Mouse (Mus musculus): ENCODE results near the gene Pkn1. TPM values are rescaled to one million over a fixed set of nuclear protein-coding genes. Genes with fewer than 3 reads are reported as not detected.

The Pkn1 gene
- polyA plus RNA-seq, 1 experiment from 2014 or later, result 37.0 TPM

- Histone ChIP-seq H3K9ac (ENCODE audit: low read depth, low read length) (peak overlapping the region; percentile 73), H3K4me2 (replicated peaks; ENCODE audit: low read depth) (peak overlapping the region; percentile 90), H3K27ac (ENCODE audit: low read depth, low read length) (peak overlapping the region; percentile 62; the same call in 1 of the 2 replicates), H3K27me3 (replicated peaks; ENCODE audit: control insufficient read depth, insufficient read depth, low read length) (no peaks in the 10 kb centered on the region), H3K4me1 (replicated peaks; ENCODE audit: control insufficient read depth, insufficient read depth, low read length) (no peaks in the 10 kb centered on the region), H3K36me3 (ENCODE audit: control insufficient read depth, insufficient read depth) (no peaks in the 10 kb centered on the region), H3K9me3 (ENCODE audit: control insufficient read depth) (no peaks in the 10 kb centered on the region), H3K4me3 (ENCODE audit: low read depth, low read length) (peak overlapping the region; percentile 98)
- ATAC-seq, result peak; percentile 14; the same call in 1 of the 2 replicates
- TF ChIP-seq CTCF (IDR thresholded peaks at IDR 0.05; ENCODE audit: low read depth), result 0 out of 2 replicates have a peak, but pooled peaks have one; percentile 2
- under 1% methylated on average over 45 of the region's 46 CpGs for WGBS
Observed at GRCm38 (mm10) chr8:83652744-83653661, 46.0 kb downstream of the Pkn1 start.

GRCm38 (mm10) chr8:83652030-83652743 lies 46.8 kb downstream of the Pkn1 start, which contains the start of gene Gipc1:
Gene Gipc1, plus strand, starts transcription at chr8:83652677.
- Histone ChIP-seq H3K4me1 (replicated peaks; ENCODE audit: control insufficient read depth, insufficient read depth, low read length) (no peaks in the 10 kb centered on the region), H3K27me3 (replicated peaks; ENCODE audit: control insufficient read depth, insufficient read depth, low read length) (no peaks in the 10 kb centered on the region), H3K4me2 (replicated peaks; ENCODE audit: low read depth) (peak within 1 kb of the TSS; percentile 90), H3K9ac (ENCODE audit: low read depth, low read length) (peak within 1 kb of the TSS; percentile 73), H3K27ac (ENCODE audit: low read depth, low read length) (peak within 1 kb of the TSS; percentile 62; the same call in 1 of the 2 replicates), H3K36me3 (ENCODE audit: control insufficient read depth, insufficient read depth) (no peaks in the 10 kb centered on the region), H3K9me3 (ENCODE audit: control insufficient read depth) (no peaks in the 10 kb centered on the region), H3K4me3 (ENCODE audit: low read depth, low read length) (peak within 1 kb of the TSS; percentile 98)
- 4% methylated on average over 50 of the region's 50 CpGs for whole genome bisulfite sequencing
- peak; percentile 98 for ATAC-seq
- no peak for TF ChIP-seq CTCF (IDR thresholded peaks at IDR 0.05; ENCODE audit: low read depth)

GRCm38 (mm10) chr8:83649699-83650098 lies 49.3 kb downstream of the Pkn1 start:
- Histone ChIP-seq H3K36me3 (ENCODE audit: control insufficient read depth, insufficient read depth) (no peaks in the 10 kb centered on the region), H3K4me1 (replicated peaks; ENCODE audit: control insufficient read depth, insufficient read depth, low read length) (no peaks in the 10 kb centered on the region), H3K27me3 (replicated peaks; ENCODE audit: control insufficient read depth, insufficient read depth, low read length) (no peaks in the 10 kb centered on the region), H3K9me3 (ENCODE audit: control insufficient read depth) (no peaks in the 10 kb centered on the region), H3K4me2 (replicated peaks; ENCODE audit: low read depth) (no peak overlapping the region), H3K27ac (ENCODE audit: low read depth, low read length) (no peak overlapping the region), H3K4me3 (ENCODE audit: low read depth, low read length) (no peak overlapping the region), H3K9ac (ENCODE audit: low read depth, low read length) (no peak overlapping the region)
- ATAC-seq, result no peak
- TF ChIP-seq CTCF (IDR thresholded peaks at IDR 0.05; ENCODE audit: low read depth), result no peak
- 95% methylated on average over 6 of the region's 6 CpGs for WGBS

GRCm38 (mm10) chr8:83648031-83648430 lies 50.9 kb downstream of the Pkn1 start:
- Histone ChIP-seq H3K9me3 (ENCODE audit: control insufficient read depth) (no peaks in the 10 kb centered on the region), H3K36me3 (ENCODE audit: control insufficient read depth, insufficient read depth) (no peaks in the 10 kb centered on the region), H3K27me3 (replicated peaks; ENCODE audit: control insufficient read depth, insufficient read depth, low read length) (no peaks in the 10 kb centered on the region), H3K9ac (ENCODE audit: low read depth, low read length) (no peak overlapping the region), H3K4me3 (ENCODE audit: low read depth, low read length) (no peak overlapping the region), H3K27ac (ENCODE audit: low read depth, low read length) (no peak overlapping the region), H3K4me1 (replicated peaks; ENCODE audit: control insufficient read depth, insufficient read depth, low read length) (no peaks in the 10 kb centered on the region), H3K4me2 (replicated peaks; ENCODE audit: low read depth) (no peak overlapping the region)
- TF ChIP-seq CTCF (IDR thresholded peaks at IDR 0.05; ENCODE audit: low read depth), result no peak
- no peak for ATAC-seq
- WGBS, result 96% methylated on average over 4 of the region's 4 CpGs

- no peaks in the 10 kb centered on the region for H3K36me3 ChIP-seq (ENCODE audit: control insufficient read depth, insufficient read depth)
- H3K4me2 ChIP-seq (replicated peaks; ENCODE audit: low read depth), result no peak overlapping the region
- no peak for ATAC-seq
- H3K9me3 ChIP-seq (ENCODE audit: control insufficient read depth), result no peaks in the 10 kb centered on the region
- H3K4me1 ChIP-seq (replicated peaks; ENCODE audit: control insufficient read depth, insufficient read depth, low read length), result no peaks in the 10 kb centered on the region
- no peaks in the 10 kb centered on the region for H3K27me3 ChIP-seq (replicated peaks; ENCODE audit: control insufficient read depth, insufficient read depth, low read length)
- H3K27ac ChIP-seq (ENCODE audit: low read depth, low read length), result no peak overlapping the region
- TF ChIP-seq CTCF (IDR thresholded peaks at IDR 0.05; ENCODE audit: low read depth), result no peak
- no peak overlapping the region for H3K4me3 ChIP-seq (ENCODE audit: low read depth, low read length)
- 97% methylated on average over 11 of the region's 11 CpGs for WGBS
- H3K9ac ChIP-seq (ENCODE audit: low read depth, low read length), result no peak overlapping the region
Observed at GRCm38 (mm10) chr8:83647511-83647910, 51.5 kb downstream of the Pkn1 start.

- TF ChIP-seq CTCF (IDR thresholded peaks at IDR 0.05; ENCODE audit: low read depth), result no peak
- Histone ChIP-seq H3K4me3 (ENCODE audit: low read depth, low read length) (no peak overlapping the region), H3K9me3 (ENCODE audit: control insufficient read depth) (no peaks in the 10 kb centered on the region), H3K27me3 (replicated peaks; ENCODE audit: control insufficient read depth, insufficient read depth, low read length) (no peaks in the 10 kb centered on the region), H3K4me2 (replicated peaks; ENCODE audit: low read depth) (no peak overlapping the region), H3K9ac (ENCODE audit: low read depth, low read length) (no peak overlapping the region), H3K4me1 (replicated peaks; ENCODE audit: control insufficient read depth, insufficient read depth, low read length) (no peaks in the 10 kb centered on the region), H3K27ac (ENCODE audit: low read depth, low read length) (no peak overlapping the region), H3K36me3 (ENCODE audit: control insufficient read depth, insufficient read depth) (no peaks in the 10 kb centered on the region)
- ATAC-seq, result no peak
- 53% methylated on average over 5 of the region's 5 CpGs for WGBS
Observed at GRCm38 (mm10) chr8:83639649-83640048, 59.3 kb downstream of the Pkn1 start.

All from intestine, postnatal 0 days (tissue).